Mouse (Mus musculus) left cerebral cortex, adult 2 months (tissue): ENCODE measurements around the gene Car9. TPM values are rescaled to one million over a fixed set of nuclear protein-coding genes. Genes with fewer than 3 reads are reported as not detected.
A peak's percentile ranks its signal among the peaks of the same experiment; 100 is the strongest.

Experiments used
- DNase-seq, 2 experiments: peaks; one replicate each; pipeline ENCODE4 v3.0.0; 2021 to 2022; ENCODE audit warnings: low spot score in 2 of 2, mixed read lengths in 1 of 2; ENCODE audit errors: extremely low spot score in 1 of 2
- H3K27ac ChIP-seq: fragments of 200-600 bp; 2 replicates; pipeline ENCODE4 v1.8.1; 2022
- H3K4me3 ChIP-seq: fragments of 200-600 bp; 2 replicates; pipeline ENCODE4 v1.8.1; 2022
- CTCF ChIP-seq: fragments of 200-600 bp; IDR thresholded peaks from 2 replicates; pipeline ENCODE4 v1.8.1; 2022; ENCODE audit warnings: antibody characterized with exemption, mild to moderate bottlenecking, moderate library complexity
- intact Hi-C: fragments of 180-260 bp; cut with DNase I; formaldehyde crosslinking; loops from one replicate; pipeline ENCODE4 v1.15.1; 2025
- total RNA-seq, 2 experiments: library from RNA; stranded (reverse); gene quantifications; 2 replicates each; pipeline ENCODE4 v1.2.3; 2021

Gene Car9
- total RNA-seq, 2 experiments from 2014 or later = not detected

DNA sequence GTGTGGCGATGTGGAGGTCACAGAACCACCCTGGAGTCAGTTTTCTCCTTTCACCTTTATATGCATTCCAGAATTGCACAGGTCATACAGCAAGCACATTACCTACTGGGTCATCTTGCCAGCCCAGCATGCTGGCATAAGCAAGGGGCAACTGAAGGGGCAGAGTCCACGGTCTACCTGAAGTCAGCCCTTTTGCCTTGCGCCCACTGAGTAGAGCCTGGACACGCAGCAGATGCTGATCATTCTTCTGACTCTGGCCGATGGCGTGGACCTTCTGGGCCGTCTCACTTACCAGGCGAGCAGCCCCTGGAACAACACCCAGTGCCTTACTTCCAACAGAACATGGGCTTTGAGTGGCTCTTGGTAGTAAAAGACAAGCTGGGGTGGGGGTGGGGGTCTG lies 9.4 kb upstream of the Car9 start:
- TF ChIP-seq CTCF = no peak
- H3K4me3 ChIP-seq = no peak overlapping the region
- no peak for DNase-seq
- intact Hi-C loops = loop anchor here (10.0 kb wide), 1 partner anchor 453 kb away; the partner anchor contains the start of gene Fam214b
- no peak overlapping the region for H3K27ac ChIP-seq

DNA sequence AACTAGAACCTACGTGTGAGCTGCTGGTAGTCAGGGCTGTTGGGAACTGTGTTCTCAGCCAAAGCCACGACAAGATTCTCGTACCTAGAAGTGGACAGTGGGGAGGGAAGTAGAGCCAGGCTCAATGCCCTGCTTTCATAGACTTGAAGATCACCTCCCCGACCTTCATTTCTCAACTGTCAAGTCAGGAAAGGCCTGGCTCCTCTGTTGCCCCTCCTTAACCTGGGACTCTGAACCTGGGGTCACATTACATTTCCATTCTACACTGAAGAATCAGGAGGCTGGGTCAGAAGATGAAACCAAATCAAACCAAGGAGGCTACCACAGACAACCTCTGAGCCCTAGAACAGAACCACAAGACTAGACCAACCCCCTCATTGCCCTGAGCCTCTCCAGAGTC lies 8.8 kb upstream of the Car9 start:
- Histone ChIP-seq H3K4me3 (no peak overlapping the region), H3K27ac (no peak overlapping the region)
- no peak for DNase-seq
- intact Hi-C loops = loop anchor here (10.0 kb wide), 1 partner anchor 453 kb away; the partner anchor contains the start of gene Fam214b
- no peak for TF ChIP-seq CTCF

DNA sequence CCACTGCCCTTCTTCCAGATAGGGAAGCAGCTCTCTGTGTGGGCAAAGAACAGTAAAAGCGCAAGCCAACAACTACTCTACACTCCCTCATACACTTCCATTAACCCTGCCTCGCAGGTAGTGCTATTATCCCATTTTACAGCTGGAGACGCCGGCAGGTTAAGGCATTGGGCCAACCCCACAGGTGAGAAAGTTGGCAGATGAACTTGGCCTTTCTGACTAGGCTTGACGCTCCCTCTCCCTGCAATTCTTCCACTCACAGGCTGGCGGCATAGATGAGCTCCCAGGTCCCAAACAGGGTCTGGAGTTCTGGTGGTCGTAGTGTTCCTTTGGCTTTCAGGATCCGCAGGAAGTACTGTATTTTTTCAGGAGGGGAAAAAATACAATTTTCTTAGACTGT lies 7.8 kb upstream of the Car9 start:
- DNase-seq = no peak
- intact Hi-C loops = loop anchor here (10.0 kb wide), 1 partner anchor 454 kb away; the partner anchor contains the start of gene Fam214b
- no peak; the same call in 1 of the 2 replicates for TF ChIP-seq CTCF
- H3K27ac ChIP-seq = no peak overlapping the region
- H3K4me3 ChIP-seq = peak overlapping the region; percentile 53; the same call in 1 of the 2 replicates

DNA sequence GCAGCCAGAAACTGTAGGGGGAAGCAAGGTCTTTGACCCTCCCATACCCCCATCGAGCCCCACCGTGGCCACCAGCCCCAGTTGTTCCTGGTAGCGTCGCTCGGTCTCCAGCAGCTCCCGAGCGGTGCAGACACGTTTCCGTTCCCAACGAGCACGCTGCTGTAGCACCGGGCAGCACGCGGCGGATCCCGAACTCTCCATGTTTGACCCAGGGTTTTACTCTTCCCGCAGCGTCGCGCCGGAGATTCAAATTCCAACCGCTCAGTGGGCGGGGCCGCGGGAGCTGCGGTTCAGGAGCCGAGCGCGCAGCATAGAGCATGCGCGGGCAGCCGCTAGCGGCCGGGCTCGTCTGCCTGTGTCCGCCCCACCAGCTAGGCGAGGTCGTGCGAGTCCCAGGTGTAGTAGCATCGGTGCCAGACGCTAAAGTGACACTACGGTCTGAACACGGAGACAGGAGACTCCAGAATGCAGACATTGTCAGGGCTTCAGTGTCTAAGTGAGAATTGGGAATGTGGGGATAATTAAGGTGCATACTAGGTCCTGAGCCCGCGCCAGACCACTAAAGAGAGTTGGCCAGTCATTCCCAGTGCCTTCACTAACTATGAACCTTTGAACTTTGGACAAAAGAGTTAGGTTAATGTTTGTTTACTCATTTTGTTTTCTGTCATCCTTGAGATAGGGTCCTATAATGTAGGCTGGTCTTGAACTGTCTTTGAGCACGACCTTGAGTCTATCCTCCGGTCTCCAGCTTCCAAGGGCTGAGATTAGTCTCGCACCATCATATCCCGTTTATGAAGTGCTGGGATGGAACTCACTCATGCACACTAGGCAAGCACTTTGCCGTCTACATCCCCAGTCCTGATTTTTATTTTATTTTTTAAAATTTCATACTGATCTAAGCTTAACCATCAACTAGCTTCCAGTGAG lies 7.1 kb upstream of the Car9 start, which contains the start of gene Arhgef39:
TSS of gene Arhgef39 (minus strand) at position 289 of the 927 bp plus-strand sequence.
- intact Hi-C loops = loop anchor here (10.0 kb wide), 1 partner anchor 455 kb away; the partner anchor contains the start of gene Fam214b
- Histone ChIP-seq H3K4me3 (peak within 1 kb of the TSS; percentile 53), H3K27ac (no peak within 1 kb of the TSS)
- DNase-seq = peak; percentile 69 to 79
- TF ChIP-seq CTCF = no peak

DNA sequence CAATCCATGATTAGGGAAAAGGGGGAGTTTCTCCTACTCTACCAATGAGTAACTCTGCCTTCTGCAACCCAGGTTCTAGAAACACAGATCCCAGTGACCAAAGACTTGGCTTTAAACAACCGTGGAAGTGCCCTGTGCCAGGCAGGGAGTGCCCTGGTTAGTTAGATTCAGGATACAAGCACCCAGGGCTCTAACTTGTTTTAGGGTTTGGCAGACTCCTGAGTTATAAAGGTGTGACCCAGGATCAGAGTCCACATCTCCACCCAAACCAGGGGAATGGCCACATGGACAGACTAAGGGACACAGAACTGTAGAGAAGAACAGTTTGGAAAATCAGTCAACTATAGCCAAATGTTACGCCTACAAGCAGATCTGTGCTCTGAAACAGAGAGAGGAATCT lies 3.7 kb upstream of the Car9 start:
- no peak overlapping the region for H3K4me3 ChIP-seq
- DNase-seq = no peak
- H3K27ac ChIP-seq = no peak overlapping the region
- intact Hi-C loops = no loop called here
- no peak for TF ChIP-seq CTCF

DNA sequence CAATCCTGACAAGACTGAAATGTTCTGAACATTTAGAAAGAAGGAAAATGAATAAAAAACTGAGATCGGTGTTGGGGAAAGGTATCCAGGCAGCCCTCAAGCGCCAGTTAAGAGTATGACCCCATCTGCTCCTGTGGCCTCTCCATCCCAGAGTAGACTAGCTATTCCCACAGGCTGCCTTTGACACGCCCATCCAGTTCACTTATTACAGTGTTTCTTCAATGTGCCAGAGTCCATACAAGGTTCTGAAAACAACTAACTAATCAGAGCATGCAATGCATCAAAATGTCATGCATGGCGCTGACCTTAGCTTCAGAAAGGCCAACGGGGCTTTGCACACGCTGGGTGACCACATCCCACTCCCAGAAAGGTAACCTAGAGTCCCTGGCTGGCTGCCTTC lies 3.3 kb upstream of the Car9 start:
- TF ChIP-seq CTCF = no peak
- no peak for DNase-seq
- Histone ChIP-seq H3K4me3 (no peak overlapping the region), H3K27ac (no peak overlapping the region)
- intact Hi-C loops = no loop called here

DNA sequence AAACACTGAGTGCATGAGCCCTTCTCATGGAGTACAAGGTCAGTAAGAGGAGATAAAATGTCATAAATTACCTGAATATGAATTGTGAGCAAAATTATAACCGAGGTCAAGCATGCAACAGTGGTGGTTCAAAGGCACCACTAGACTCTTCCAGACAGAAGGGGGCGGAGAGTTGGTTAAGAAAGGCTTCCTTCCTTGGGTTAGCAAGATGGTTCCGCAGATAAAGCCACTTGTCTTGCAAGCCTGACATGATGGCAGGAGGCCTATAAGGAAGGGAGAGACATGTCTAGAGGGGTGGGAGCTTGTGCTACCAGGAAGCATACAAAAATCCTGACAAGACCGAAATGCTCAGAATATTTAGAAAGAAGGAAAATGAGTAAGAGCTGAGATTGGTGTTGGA lies 2.5 kb upstream of the Car9 start:
- intact Hi-C loops = no loop called here
- Histone ChIP-seq H3K27ac (no peak overlapping the region), H3K4me3 (no peak overlapping the region)
- TF ChIP-seq CTCF = no peak
- no peak for DNase-seq

DNA sequence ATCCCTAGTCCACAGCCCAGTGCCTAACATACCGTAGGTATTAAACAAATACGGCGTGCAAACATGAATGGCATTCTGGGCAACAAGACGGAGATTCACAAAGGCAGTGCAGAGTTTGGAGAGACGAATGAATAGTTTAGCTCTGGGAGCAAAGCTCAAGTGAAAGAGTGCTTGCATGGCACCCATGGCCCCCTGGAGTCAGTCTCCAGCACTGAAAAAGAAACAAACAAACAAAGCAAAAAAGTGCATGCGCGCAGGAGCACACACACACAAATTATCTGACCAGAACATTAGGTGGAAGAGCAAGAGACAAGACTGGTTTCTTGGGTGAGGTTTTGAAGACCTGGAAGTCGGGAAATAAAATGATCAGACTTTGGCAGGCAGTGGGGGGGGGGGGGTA lies 692 bp upstream of the Car9 start:
- no peak overlapping the region for H3K4me3 ChIP-seq
- no peak overlapping the region for H3K27ac ChIP-seq
- intact Hi-C loops = no loop called here
- no peak for TF ChIP-seq CTCF
- no peak for DNase-seq

DNA sequence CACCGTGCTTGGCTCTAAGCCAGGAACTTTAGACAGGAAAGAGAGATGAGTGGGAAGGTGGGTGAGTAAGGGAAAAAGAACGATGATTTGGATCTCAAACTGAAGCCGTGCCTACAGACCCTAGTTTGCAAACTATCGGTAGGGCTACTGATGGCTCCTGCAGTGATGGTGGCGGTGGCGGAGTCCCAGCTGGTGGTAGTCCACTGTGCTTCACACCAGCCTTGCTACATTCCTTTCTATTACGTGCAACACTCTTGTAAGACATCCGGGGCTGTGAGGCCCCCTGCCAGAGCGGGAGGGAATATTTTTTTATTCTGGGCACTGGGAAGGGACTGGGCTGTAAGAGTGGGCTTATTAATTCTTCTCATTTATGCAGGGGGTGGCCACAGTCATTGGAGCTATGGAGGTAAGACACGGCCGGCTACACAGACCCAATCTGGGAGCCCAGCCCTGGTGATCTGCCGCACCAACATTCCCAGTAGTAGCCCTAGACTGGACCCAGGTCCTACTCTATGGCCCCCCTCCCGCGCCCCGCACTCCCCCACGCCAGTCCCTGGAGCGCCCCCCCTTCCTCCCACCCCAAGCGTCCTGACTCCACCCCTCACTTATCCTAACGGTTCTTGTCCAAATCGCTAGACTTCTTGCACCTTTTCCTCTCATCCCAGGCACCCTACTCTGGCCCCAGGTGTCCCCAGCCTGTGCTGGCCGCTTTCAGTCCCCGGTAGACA lies 1.3 kb downstream of the Car9 start:
- no peak for DNase-seq
- TF ChIP-seq CTCF = no peak
- intact Hi-C loops = no loop called here
- peak overlapping the region; percentile 29 for H3K4me3 ChIP-seq
- H3K27ac ChIP-seq = no peak overlapping the region

DNA sequence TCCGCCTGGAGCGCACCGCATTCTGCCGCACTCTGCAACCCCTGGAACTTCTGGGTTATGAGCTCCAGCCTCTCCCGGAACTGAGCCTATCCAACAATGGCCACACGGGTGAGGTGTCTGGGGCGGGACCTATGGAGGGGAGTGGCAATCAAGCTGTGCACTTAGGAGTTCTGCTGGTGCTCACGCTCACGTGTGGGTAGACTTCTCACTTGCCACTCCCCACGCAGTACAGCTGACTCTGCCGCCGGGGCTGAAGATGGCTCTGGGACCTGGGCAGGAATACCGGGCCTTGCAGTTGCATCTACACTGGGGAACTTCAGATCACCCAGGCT lies 1.9 kb downstream of the Car9 start:
- H3K27ac ChIP-seq = no peak overlapping the region
- H3K4me3 ChIP-seq = peak overlapping the region; percentile 29
- DNase-seq = no peak
- TF ChIP-seq CTCF = no peak
- intact Hi-C loops = no loop called here

DNA sequence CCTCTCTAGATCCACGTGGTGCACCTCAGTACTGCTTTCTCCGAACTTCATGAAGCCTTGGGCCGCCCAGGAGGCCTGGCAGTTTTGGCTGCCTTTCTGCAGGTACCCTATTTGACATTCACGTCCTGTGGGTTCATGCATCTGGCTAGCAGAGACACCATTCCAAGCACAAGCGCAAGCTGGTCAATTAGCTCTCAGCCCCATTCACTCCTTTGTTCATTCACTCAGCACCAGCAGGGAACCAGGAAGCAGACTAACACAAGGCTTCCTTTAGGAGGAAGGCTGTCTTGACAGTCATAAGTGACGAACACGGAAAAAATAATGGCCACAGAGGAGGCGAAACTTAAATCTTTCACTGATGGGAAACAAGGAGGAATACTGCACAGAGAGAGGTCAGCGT lies 2.3 kb downstream of the Car9 start:
- H3K4me3 ChIP-seq = no peak overlapping the region
- no peak for TF ChIP-seq CTCF
- intact Hi-C loops = no loop called here
- no peak for DNase-seq
- no peak overlapping the region for H3K27ac ChIP-seq

DNA sequence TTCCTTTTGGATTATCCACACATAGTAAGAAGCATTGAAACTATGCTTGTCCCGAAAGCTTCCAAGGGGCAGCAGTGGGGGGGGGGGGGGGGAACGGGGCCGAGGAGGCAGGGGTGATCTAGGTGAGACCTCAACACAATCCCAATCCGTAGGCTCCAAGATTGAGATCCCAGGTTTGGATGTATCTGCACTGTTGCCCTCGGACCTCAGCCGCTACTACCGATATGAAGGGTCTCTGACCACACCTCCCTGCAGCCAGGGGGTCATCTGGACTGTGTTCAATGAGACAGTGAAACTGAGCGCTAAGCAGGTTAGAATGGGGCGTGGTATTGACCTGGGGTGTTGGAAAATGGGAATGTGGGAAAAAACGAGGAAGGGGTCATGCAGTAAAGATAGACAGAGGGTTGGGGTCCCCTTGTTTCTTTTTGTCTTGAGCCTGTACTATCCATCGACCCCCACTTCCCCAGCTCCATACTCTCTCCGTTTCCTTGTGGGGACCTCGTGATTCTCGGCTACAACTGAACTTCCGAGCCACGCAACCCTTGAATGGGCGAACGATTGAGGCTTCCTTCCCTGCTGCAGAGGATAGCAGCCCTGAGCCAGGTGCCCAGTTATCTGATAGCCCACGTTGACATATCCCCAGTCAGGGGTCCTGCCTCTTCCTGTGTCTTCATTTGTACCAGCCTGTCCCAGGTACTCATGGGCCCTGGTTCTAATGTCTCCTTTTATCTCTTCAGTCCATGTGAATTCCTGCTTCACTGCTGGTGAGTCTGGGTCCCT lies 5.1 kb downstream of the Car9 start:
- no peak for TF ChIP-seq CTCF
- no peak for DNase-seq
- H3K27ac ChIP-seq = no peak overlapping the region
- intact Hi-C loops = no loop called here
- H3K4me3 ChIP-seq = no peak overlapping the region
